Mouse (Mus musculus) gastrocnemius, adult 18-20 months (tissue): Measurements from ENCODE around the gene A430033K04Rik. TPM values are rescaled to one million over a fixed set of nuclear protein-coding genes. Genes with fewer than 3 reads are reported as not detected.
A peak's percentile ranks its signal among the peaks of the same experiment; 100 is the strongest.

Experiments
- DNase-seq: peaks from one replicate; pipeline ENCODE4 v3.0.0; 2021; ENCODE audit warnings: low spot score
- long read RNA-seq, 2 experiments: library from polyadenylated mRNA; stranded (forward); transcript quantifications; one replicate each; pipeline ENCODE4 v2.0.0; 2021
- total RNA-seq, 2 experiments: library from RNA; stranded (reverse); gene quantifications; 2 replicates each; pipeline ENCODE4 v1.2.3; 2021

A430033K04Rik gene
- total RNA-seq: 1 to 10 TPM; 2.1 to 2.4 TPM
- long read RNA-seq, experiment 1, partial matches to known transcripts: 0 of 3 reads
- long read RNA-seq, experiment 1, other reads (novel, unspliced or antisense): 0 of 3 reads
- long read RNA-seq, experiment 2, partial matches to known transcripts: 0 of 1 reads
- long read RNA-seq, experiment 2, other reads (novel, unspliced or antisense): 0 of 1 reads

DNA sequence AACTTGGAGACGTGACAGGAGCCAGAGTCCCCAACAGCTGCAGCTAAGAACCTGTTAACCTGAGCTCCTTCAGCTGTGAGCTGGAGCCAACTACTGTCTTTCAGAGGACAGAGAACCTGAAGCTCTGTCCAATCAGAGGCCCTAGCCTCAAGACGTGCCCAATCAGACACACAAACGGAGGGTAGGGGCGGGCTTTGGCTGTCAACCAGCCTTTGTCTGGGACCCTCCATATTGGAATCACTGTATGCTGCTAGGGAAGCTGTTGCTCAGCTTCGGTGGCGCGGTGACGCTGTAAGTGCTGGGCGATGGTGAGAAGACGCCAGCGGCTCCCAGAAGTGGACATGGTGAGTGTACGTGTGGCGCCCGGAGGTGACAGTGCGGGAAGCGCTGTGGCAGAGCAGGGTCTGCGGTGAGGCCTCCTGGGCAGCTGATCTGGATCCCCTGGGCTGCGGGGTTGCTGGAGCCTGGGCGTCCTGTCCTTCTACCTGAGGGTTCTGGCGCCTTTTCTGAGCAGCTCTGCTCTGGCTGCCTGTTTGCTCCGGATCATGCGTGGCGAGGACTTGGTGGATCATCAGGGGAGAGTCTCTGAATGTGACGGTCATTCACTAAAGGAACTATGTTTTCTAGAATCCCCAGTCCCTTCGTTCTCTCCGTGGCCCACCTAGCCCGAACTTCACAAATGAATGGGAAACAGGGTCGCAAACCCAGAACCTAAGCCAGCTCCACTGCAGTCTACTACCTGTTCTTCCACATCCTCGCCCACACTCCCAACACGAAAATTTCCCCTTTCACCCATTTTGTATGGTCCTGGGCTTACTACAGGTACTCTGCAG lies at the start of gene A430033K04Rik:
Gene A430033K04Rik, plus strand, starts transcription at position 215 of the 833 bp plus-strand sequence.
- DNase-seq: peak; percentile 94

- no peak for DNase-seq
Measured at GRCm38 (mm10) chr5:138587396-138587795, 35.3 kb upstream of the A430033K04Rik start.

GRCm38 (mm10) chr5:138618353-138618752 lies 4.3 kb upstream of the A430033K04Rik start:
- no peak for DNase-seq

DNA sequence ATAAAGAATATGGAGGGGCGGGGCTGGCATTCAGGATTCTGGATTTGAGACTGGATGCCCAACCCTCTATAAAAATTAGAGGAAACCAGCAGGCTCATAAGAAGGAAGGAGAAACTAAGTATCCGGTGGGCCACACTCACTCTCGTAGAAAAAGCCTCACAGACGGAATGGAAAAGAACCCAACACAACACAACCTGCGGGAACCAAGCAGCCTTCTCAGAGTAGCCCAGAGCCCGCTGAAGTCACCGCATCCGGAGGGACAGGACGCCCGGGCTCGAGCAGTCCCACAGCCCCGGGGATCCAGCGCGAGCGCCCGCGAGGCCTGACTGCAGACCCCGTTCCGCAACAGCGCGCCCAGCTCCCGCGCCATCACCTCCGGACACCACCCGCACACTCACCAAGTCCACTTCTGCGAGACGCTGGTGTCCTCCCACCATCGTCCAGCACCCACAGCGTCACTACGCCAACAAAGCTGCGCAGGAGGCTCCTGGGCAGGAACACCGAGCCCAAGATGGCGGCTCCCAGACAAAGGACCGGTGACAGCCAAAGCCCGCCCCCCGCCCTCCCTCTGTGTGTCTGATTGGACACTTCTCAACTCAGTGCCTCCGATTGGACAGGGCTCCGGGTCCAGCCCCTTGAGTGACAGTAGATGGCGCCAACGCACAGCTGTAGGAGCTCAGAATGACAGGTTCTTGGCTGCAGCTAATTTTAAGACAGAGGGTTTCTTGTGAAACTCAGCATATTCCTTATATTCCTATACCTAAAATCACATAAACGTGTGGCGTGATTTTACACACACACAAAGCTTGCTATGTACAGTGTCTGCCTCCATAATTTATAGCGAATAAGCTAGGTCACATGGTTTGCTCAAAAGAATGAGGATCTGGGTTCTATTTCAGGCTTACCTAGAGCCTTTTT lies 3.2 kb upstream of the A430033K04Rik start, which contains the start of gene Zfp68:
Gene Zfp68, minus strand, starts transcription at position 551 of the 918 bp plus-strand sequence.
- peak; percentile 94 for DNase-seq

DNA sequence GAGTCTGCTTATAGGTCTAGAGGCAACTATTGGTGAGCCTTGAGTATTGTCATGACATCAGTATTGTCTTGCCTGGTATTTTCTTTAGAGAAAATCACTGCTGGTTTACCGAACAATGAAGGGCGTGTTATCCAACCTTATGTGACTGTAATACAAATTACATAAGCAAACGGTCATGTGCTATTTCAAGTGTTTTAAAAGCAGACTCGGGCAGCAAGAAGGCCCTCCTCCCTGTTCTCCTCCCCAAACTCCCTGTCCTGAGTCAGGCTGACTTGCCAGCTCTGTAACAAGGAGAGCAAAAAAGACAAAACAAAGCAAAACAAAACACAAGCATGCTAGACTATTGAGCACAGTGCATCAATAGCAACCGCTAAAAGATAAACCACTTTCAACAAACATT lies 1.8 kb upstream of the A430033K04Rik start:
- no peak for DNase-seq

DNA sequence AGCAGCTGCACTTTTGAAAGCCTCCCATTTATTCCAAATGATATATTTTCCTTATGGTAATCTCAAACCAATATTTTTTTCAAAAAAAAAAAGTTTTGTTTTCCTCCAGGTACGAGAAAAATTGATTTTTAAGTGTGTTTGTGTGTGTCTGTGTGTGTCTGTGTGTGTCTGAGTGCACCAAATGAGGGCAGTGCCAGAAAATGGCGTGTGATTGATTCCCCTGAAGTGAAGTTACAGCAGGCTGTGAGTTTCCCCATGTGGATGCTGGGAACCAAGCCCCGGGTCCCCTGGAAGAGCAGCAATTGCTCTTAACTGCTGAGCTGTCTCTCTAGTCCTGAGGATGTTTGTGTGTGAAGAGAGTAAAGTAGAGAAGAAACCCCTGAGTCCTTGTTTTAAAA lies 818 bp downstream of the A430033K04Rik start:
- no peak for DNase-seq

DNA sequence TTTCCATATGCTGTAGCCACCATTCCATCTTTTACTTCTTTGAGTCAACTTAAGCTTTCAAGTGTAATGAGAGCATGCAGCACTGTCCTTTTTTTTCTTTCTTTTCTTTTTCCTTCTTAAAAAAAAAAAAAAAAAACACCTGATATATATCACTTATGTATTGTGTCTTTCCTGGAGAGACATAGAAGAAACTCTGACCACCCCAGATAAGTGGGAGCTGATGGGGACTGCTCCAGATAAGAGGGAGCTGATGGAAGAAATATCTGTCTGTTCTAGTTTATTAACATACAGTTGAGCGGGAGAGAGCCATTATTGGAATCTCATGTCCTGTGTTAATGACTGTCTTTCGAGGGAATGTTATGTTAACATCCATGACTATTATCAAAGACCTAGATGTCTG lies 13.8 kb downstream of the A430033K04Rik start:
- DNase-seq: no peak

GRCm38 (mm10) chr5:138641081-138641480 lies 18.4 kb downstream of the A430033K04Rik start:
- DNase-seq: no peak

- no peak for DNase-seq
Measured at GRCm38 (mm10) chr5:138641761-138642160, 19.1 kb downstream of the A430033K04Rik start.

- DNase-seq: no peak
Measured at GRCm38 (mm10) chr5:138652911-138653310, 30.3 kb downstream of the A430033K04Rik start.

DNA sequence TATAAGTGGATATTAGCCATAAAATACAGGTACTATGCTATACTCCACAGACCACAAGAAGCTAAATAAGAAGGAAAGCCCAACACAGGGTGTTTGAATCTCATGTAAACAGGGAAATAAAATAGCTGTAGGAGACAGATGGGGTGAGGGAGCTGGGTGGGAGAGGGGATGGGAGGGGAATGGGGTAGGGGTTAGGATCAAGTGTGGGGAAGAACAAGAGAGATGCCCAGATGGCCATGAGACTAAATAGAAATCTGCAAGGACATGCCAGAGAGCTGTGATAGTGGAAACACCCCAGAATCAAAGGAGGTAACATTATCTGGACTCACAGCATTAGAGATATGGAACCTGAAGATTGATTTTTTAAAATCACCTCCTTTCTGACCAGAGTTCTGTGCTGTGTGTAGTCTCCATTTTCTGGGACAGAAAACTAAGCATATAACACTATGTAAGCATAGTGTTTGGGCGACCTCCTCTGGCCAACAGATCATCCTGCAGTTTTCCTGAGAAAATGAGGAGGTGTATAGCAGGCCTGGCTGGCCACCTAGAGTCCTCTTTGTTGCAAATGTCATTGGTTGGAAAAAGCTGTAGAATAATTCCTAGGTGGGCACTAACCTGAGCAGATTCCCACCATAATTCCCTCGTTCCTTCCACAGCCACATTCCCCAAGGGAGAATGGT lies 34.0 kb downstream of the A430033K04Rik start:
- DNase-seq: peak; percentile 6

DNA sequence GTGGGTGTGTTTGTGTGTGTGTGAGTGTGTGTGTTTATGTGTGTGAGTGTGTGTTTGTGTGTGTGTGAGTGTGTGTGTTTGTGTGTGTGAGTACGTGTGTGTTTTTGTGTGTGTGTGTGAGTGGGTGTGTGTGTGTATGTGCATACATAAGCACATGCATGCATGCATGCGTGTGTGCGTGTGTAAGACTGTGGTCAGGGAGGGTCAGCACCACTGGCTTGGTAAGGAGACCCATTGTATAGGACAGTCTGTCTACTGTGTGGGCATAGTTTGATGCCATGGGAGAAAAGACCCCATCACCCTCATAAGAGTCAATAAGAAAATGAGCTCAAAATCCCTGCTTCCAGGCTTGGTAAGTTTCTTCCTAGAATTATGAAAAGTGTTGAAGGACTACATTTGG lies 34.7 kb downstream of the A430033K04Rik start:
- DNase-seq: no peak

GRCm38 (mm10) chr5:138657854-138658253 lies 35.2 kb downstream of the A430033K04Rik start:
- peak; percentile 35 for DNase-seq

- peak; percentile 22 for DNase-seq
Measured at GRCm38 (mm10) chr5:138658922-138659321, 36.3 kb downstream of the A430033K04Rik start.

DNA sequence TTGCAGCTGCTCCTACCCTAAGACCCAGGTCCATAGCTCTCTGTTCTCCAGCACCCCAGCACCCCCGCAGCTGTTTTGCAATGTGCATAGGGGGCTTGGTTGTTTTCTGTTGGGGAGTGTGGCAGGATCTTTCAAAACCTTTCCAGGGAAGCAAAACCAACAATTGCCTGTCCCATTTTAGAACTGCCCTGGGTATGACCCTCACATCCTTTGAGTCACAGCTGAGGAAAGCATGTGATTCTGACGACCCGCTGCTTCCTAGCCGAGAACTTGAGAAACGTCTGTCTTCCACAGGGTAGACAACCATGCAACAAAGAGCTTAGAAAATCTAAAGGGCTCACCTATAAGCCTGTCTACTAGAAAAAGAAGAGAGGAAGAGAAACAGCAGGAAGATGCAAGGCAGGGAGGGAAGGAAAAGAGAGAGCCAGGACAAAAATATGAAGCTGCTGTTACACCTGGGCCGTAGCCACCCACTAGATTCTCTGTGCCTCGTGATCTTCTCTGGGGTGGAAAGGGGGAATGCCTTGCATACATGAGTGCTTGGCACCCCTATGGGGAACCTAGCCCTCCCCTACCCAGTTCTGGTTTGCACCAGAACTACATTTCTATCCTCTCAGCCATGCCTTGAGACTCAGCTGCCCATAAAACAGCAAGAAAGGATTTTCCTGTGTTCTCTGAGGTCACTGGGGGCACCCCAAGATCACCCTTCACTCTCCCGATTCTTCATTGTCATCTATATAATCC lies 60.5 kb downstream of the A430033K04Rik start:
- DNase-seq: no peak

DNA sequence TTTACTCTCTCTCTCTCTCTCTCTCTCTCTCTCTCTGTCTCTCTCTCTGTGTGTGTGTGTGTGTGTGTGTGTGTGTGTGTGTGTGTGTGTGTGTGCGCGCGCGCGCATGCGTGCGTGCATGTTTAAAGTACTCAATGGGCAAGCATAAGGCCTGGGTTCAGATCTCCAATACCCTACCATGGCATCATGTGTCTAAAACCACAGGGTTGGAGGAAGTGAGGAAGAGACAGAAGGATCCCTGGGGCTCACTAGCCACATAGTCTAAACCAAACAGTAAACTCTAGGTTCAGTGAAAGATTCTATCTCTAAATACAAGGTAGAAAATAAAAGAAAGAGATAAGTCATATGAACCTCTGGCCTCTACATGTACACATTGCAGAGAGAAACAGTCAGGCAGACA lies 61.2 kb downstream of the A430033K04Rik start:
- no peak for DNase-seq

DNA sequence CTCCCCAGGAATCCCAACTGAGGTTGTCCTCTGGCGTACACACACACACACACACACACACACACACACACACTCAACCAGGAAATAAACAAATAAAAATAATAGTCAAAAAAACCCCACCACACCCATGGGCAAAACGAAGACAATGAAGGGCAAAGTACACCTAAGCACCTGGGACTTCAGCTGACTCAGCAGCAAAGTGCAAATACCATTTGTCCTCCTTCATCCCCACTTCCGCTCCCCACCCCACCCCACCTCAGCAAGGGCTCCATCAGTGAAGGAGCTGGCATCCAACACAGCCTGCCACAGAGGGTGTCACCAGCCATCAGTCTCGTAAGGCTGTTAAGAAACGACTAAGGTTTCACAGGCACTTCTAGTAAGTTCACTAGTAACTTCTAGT lies 64.8 kb downstream of the A430033K04Rik start:
- DNase-seq: no peak

DNA sequence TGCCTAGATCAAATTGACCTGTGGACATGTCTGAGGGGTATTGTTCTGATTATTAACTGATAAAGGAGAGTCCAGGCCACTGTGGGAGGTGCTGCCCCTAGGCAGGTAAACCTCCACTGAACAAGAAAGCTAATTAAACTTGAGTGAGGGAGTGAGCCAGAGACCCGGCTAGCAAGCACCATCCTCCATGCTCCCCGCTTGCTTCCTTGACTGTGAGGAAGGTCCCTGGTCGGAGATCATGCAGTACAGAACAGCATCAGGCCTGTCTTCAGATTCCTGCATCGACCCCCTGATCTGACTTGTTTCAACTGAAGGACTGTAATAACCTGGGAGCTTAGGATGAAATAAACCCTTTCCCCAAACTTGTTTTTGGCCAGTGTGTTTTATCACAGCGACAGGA lies 66.6 kb downstream of the A430033K04Rik start:
- DNase-seq: no peak

DNA sequence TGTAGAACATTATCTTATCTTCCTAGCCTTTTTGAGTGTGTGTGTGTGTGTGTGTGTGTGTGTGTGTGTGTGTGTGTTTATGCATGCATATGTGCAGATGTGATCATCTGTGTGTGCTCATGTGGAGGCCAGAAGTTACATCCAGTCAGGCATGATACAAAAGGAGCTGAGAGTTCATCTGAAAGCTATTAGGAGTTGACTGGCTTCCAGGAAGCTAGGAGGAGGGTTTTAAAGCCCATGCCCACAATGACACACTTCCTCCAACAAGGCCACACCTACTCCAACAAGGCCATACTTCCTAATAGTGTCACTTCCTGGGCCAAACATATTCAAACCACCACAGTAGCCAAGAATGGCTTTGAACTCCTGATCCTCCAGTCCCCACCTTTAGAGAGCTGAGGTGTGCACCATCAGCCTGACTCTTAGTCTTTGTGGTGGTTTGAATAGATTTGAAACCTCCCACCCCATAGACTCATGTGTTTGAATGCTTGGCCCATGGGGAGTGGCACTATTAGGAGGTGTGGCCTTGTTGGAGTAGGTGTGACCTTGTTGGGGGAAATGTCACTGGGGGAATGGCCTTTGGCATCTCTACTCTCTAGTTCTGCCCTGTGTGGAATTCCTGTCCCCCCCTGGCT lies 70.4 kb downstream of the A430033K04Rik start:
- DNase-seq: no peak

DNA sequence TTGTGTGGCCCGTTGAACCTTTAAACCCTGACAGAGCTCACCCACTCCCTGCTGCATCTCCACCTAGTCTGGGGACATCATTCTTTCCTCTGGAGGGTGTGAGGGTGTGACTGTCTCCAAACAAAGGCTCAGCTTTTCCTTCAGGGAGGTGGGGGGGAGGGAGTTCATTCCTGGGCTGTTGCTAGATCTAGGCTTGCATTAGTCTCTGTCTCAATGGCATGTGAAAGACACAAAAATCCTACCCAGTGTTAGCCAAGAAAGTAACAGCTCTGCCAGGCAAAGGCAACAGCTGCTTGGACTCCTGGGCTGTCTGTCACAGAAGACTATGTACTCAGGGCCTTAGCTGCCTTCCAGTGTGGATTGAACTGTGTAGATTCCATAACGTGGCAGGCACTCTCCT lies 71.4 kb downstream of the A430033K04Rik start:
- peak; percentile 15 for DNase-seq
